ENCODE assay signal across 8 mouse cellular contexts in genomic region chr5:117240321-117240731, GRCm38 (mm10). TPM values are rescaled to one million over a fixed set of nuclear protein-coding genes. Genes with fewer than 3 reads are reported as not detected.
DNase-seq lines count a peak whose midpoint lies in the region; ATAC-seq and TF ChIP-seq lines count a peak whose summit lies in the region.

No protein-coding gene starts in this region.

- H3K4me1 ChIP-seq in heart, embryonic 10.5 days, result peaks cover 16% of the 10 kb centered on the region
- peaks cover 11% of the 10 kb centered on the region for H3K4me1 ChIP-seq in embryonic facial prominence, embryonic 13.5 days
- H3K4me1 ChIP-seq in intestine, postnatal 0 days (replicated peaks; ENCODE audit: control insufficient read depth, insufficient read depth, low read length), result no peaks in the 10 kb centered on the region
- H3K4me1 ChIP-seq in neural tube, embryonic 13.5 days (replicated peaks), result peaks cover 35% of the 10 kb centered on the region

- H3K36me3 ChIP-seq in heart, embryonic 10.5 days, result no peaks in the 10 kb centered on the region; the same call in 1 of the 2 replicates
- no peaks in the 10 kb centered on the region for H3K36me3 ChIP-seq in C2C12 (ENCODE audit: control insufficient read depth, insufficient read depth)
- H3K36me3 ChIP-seq in embryonic facial prominence, embryonic 13.5 days, result no peaks in the 10 kb centered on the region
- H3K36me3 ChIP-seq in intestine, postnatal 0 days (ENCODE audit: control insufficient read depth, insufficient read depth), result peaks cover 32% of the 10 kb centered on the region
- peaks cover 4% of the 10 kb centered on the region; the same call in 1 of the 2 replicates for H3K36me3 ChIP-seq in neural tube, embryonic 13.5 days

- no peak for DNase-seq in heart, embryonic 10.5 days (ENCODE audit: low spot score)
- no peak for DNase-seq in heart, postnatal 36 days
- no peak for DNase-seq in urinary bladder, postnatal 10 days (ENCODE audit: low spot score)
- no peak for DNase-seq in adrenal gland, adult 18-20 months (ENCODE audit: low spot score in 2 of 2)

- ATAC-seq in embryonic facial prominence, embryonic 13.5 days (ENCODE audit: insufficient number of reproducible peaks, insufficient read depth, low FRiP score, low TSS enrichment, low read depth), result no peak
- ATAC-seq in intestine, postnatal 0 days, result no peak
- ATAC-seq in neural tube, embryonic 13.5 days (ENCODE audit: low read depth), result peak; percentile 60

- no peaks in the 10 kb centered on the region for H3K79me2 ChIP-seq in C2C12 (ENCODE audit: control insufficient read depth, insufficient read depth)

- H3K9ac ChIP-seq in embryonic facial prominence, embryonic 13.5 days, result peak overlapping the region; percentile 72
- peak overlapping the region; percentile 40; the same call in 1 of the 2 replicates for H3K9ac ChIP-seq in intestine, postnatal 0 days (ENCODE audit: low read depth, low read length)
- H3K9ac ChIP-seq in neural tube, embryonic 13.5 days, result peak overlapping the region; percentile 93

- H3K9me3 ChIP-seq in heart, embryonic 10.5 days, result no peaks in the 10 kb centered on the region
- H3K9me3 ChIP-seq in embryonic facial prominence, embryonic 13.5 days, result no peaks in the 10 kb centered on the region
- no peaks in the 10 kb centered on the region for H3K9me3 ChIP-seq in intestine, postnatal 0 days (ENCODE audit: control insufficient read depth)
- no peaks in the 10 kb centered on the region for H3K9me3 ChIP-seq in neural tube, embryonic 13.5 days

- peak overlapping the region; percentile 47 for H3ac ChIP-seq in C2C12 (ENCODE audit: control insufficient read depth, insufficient read length, low read depth)

- H3K4me3 ChIP-seq in heart, embryonic 10.5 days, result peak overlapping the region; percentile 62
- peak overlapping the region; percentile 23 for H3K4me3 ChIP-seq in C2C12 (ENCODE audit: insufficient read depth, poor library complexity, severe bottlenecking)
- H3K4me3 ChIP-seq in embryonic facial prominence, embryonic 13.5 days, result peak overlapping the region; percentile 49
- H3K4me3 ChIP-seq in intestine, postnatal 0 days (ENCODE audit: low read depth, low read length), result peak overlapping the region; percentile 41
- H3K4me3 ChIP-seq in neural tube, embryonic 13.5 days, result peak overlapping the region; percentile 66

- intact Hi-C loops in heart, postnatal 36 days (cut with DNase I), result no loop called here

- 10% methylated on average over 12 of the region's 12 CpGs for WGBS in heart, embryonic 10.5 days
- WGBS in embryonic facial prominence, embryonic 13.5 days, result 5% methylated on average over 12 of the region's 12 CpGs
- WGBS in intestine, postnatal 0 days, result 44% methylated on average over 12 of the region's 12 CpGs
- WGBS in neural tube, embryonic 13.5 days, result 1% methylated on average over 12 of the region's 12 CpGs

- H3K79me3 ChIP-seq in C2C12 (ENCODE audit: low read depth), result no peaks in the 10 kb centered on the region

- TF ChIP-seq CTCF in C2C12 (IDR thresholded peaks at IDR 0.05; ENCODE audit: control insufficient read depth, insufficient read depth, insufficient read length), result no peak
- TF ChIP-seq CTCF in intestine, postnatal 0 days (IDR thresholded peaks at IDR 0.05; ENCODE audit: low read depth), result no peak

- no peaks in the 10 kb centered on the region for H3K27me3 ChIP-seq in heart, embryonic 10.5 days (ENCODE audit: insufficient read depth, poor library complexity, severe bottlenecking)
- H3K27me3 ChIP-seq in C2C12 (ENCODE audit: control insufficient read depth, insufficient read depth, insufficient read length), result no peaks in the 10 kb centered on the region
- peaks cover 13% of the 10 kb centered on the region for H3K27me3 ChIP-seq in embryonic facial prominence, embryonic 13.5 days
- no peaks in the 10 kb centered on the region for H3K27me3 ChIP-seq in intestine, postnatal 0 days (replicated peaks; ENCODE audit: control insufficient read depth, insufficient read depth, low read length)
- H3K27me3 ChIP-seq in neural tube, embryonic 13.5 days, result no peaks in the 10 kb centered on the region

- peak overlapping the region; percentile 59; the same call in 1 of the 2 replicates for H3K27ac ChIP-seq in heart, embryonic 10.5 days
- H3K27ac ChIP-seq in embryonic facial prominence, embryonic 13.5 days, result no peak overlapping the region
- no peak overlapping the region for H3K27ac ChIP-seq in intestine, postnatal 0 days (ENCODE audit: low read depth, low read length)
- H3K27ac ChIP-seq in neural tube, embryonic 13.5 days (replicated peaks), result peak overlapping the region; percentile 96

- H3K4me2 ChIP-seq in embryonic facial prominence, embryonic 13.5 days, result peak overlapping the region; percentile 78
- H3K4me2 ChIP-seq in intestine, postnatal 0 days (replicated peaks; ENCODE audit: low read depth), result peak overlapping the region; percentile 58
- peak overlapping the region; percentile 73 for H3K4me2 ChIP-seq in neural tube, embryonic 13.5 days

TF ChIP-seq in C2C12, 6 proteins besides CTCF, POLR2A, EP300 and RAD21:
- TF ChIP-seq MYOD1 (IDR thresholded peaks at IDR 0.05; ENCODE audit: control insufficient read depth, insufficient read length, low read depth) (no peak), FOSL1 (IDR thresholded peaks at IDR 0.05; ENCODE audit: insufficient read depth, low read length, poor library complexity, severe bottlenecking) (no peak), USF1 (IDR thresholded peaks at IDR 0.05; ENCODE audit: low read depth) (no peak), MYOG (IDR thresholded peaks at IDR 0.05; ENCODE audit: control insufficient read depth, extremely low read depth, insufficient read length) (no peak), MAX (IDR thresholded peaks at IDR 0.05) (no peak), CEBPB (IDR thresholded peaks at IDR 0.05; ENCODE audit: low read depth) (no peak)

RNA-seq across cellular contexts. Expression of gene Pebp1, which starts 47.1 kb away (rescaled TPM):
- polyA plus RNA-seq in heart, embryonic 10.5 days (2016; fragmentation: Nextera tagmentation; extraction: Ambion mirVana), result 614 and 687 TPM in 2 replicates
- 100 to 1,000 TPM; 412 to 473 TPM for total RNA-seq in heart, postnatal 36 days (2021)
- 697 TPM for polyA plus RNA-seq in C2C12 (2012; fragmentation: generic; extraction: Trizol)
- 780 and 876 TPM in 2 replicates for polyA plus RNA-seq in embryonic facial prominence, embryonic 13.5 days (2015; fragmentation: Nextera tagmentation; extraction: Ambion mirVana)
- 258 and 267 TPM in 2 replicates for polyA plus RNA-seq in intestine, postnatal 0 days (2015; fragmentation: Nextera tagmentation; extraction: Ambion mirVana)
- 991 and 996 TPM in 2 replicates for polyA plus RNA-seq in neural tube, embryonic 13.5 days (2015; fragmentation: Nextera tagmentation; extraction: Ambion mirVana)
- total RNA-seq in adrenal gland, adult 18-20 months (2021), result 1,000 to 10,000 TPM; 1,102 to 1,483 TPM

Comparison
In these comparisons a context has a peak if more than half of its experiments do, and no peak if none do; other contexts are left out.
1. H3K27ac ChIP-seq: peak in heart, embryonic 10.5 days (single experiment) and neural tube, embryonic 13.5 days (single experiment); none in embryonic facial prominence, embryonic 13.5 days (single experiment) and intestine, postnatal 0 days (single experiment).
2. H3K9ac ChIP-seq: peak in every context shown above with its lines; median percentile 93 in neural tube, embryonic 13.5 days; 72 in embryonic facial prominence, embryonic 13.5 days; 40 in intestine, postnatal 0 days.
3. Peak in every context shown above with its lines, with median percentiles within 50 percentile points of each other: H3K4me3 ChIP-seq and H3K4me2 ChIP-seq.